Mouse (Mus musculus) inflammation-experienced regulatory T-cells, adult 6 months (primary cell): ENCODE measurements around the gene Cux2. TPM values are rescaled to one million over a fixed set of nuclear protein-coding genes. Genes with fewer than 3 reads are reported as not detected.

Experiments used
- ATAC-seq: one replicate; pipeline ENCODE4 v1.8.0; 2017
- polyA plus RNA-seq, 3 experiments: library from polyadenylated mRNA; unstranded; fragments of 100-300 nt; shearing (Covaris generic); gene quantifications; one replicate each; pipeline ENCODE4 v1.2.1; 2017

The Cux2 gene
- polyA plus RNA-seq, 3 experiments from 2014 or later, result 0.09 TPM; not detected in 2

GRCm38 (mm10) chr5:122015149-122015548, 34.8 kb downstream of the Cux2 start:
- ATAC-seq, result no peak

GRCm38 (mm10) chr5:122014671-122015070, 35.2 kb downstream of the Cux2 start:
- ATAC-seq, result no peak

- ATAC-seq, result no peak
These were observed 38.6 kb downstream of the Cux2 start for GRCm38 (mm10) chr5:122011289-122011688.

- no peak for ATAC-seq
These were observed 41.9 kb downstream of the Cux2 start for GRCm38 (mm10) chr5:122007946-122008441.

- no peak for ATAC-seq
These were observed 46.4 kb downstream of the Cux2 start for GRCm38 (mm10) chr5:122003460-122003859.

GRCm38 (mm10) chr5:122002148-122002547, 47.8 kb downstream of the Cux2 start:
- no peak for ATAC-seq

GRCm38 (mm10) chr5:122001311-122001710, 48.6 kb downstream of the Cux2 start:
- no peak for ATAC-seq

- ATAC-seq, result no peak
These were observed 49.5 kb downstream of the Cux2 start for GRCm38 (mm10) chr5:122000381-122000780.

GRCm38 (mm10) chr5:121998981-121999795, 50.7 kb downstream of the Cux2 start:
- ATAC-seq, result no peak

- no peak for ATAC-seq
These were observed 51.6 kb downstream of the Cux2 start for GRCm38 (mm10) chr5:121998281-121998680.

- ATAC-seq, result no peak
These were observed 53.2 kb downstream of the Cux2 start for GRCm38 (mm10) chr5:121996701-121997100.

GRCm38 (mm10) chr5:121994808-121995207, 55.1 kb downstream of the Cux2 start:
- no peak for ATAC-seq

GRCm38 (mm10) chr5:121991914-121992313, 58.0 kb downstream of the Cux2 start:
- no peak for ATAC-seq

GRCm38 (mm10) chr5:121985855-121986254, 64.0 kb downstream of the Cux2 start:
- ATAC-seq, result no peak

- ATAC-seq, result no peak
These were observed 68.2 kb downstream of the Cux2 start for GRCm38 (mm10) chr5:121981650-121982131.

GRCm38 (mm10) chr5:121976331-121976730, 73.6 kb downstream of the Cux2 start:
- no peak for ATAC-seq

GRCm38 (mm10) chr5:121973541-121973940, 76.4 kb downstream of the Cux2 start:
- no peak for ATAC-seq

GRCm38 (mm10) chr5:121972680-121973192, 77.2 kb downstream of the Cux2 start:
- no peak for ATAC-seq

GRCm38 (mm10) chr5:121968999-121969398, 80.9 kb downstream of the Cux2 start:
- ATAC-seq, result no peak

- ATAC-seq, result no peak
These were observed 81.5 kb downstream of the Cux2 start for GRCm38 (mm10) chr5:121968416-121968815.

GRCm38 (mm10) chr5:121967520-121967919, 82.4 kb downstream of the Cux2 start:
- ATAC-seq, result no peak

- ATAC-seq, result no peak
These were observed 83.0 kb downstream of the Cux2 start for GRCm38 (mm10) chr5:121966940-121967339.

GRCm38 (mm10) chr5:121962974-121963373, 86.9 kb downstream of the Cux2 start:
- no peak for ATAC-seq

- ATAC-seq, result no peak
These were observed 87.5 kb downstream of the Cux2 start for GRCm38 (mm10) chr5:121962359-121962758.
